Mouse (Mus musculus): ENCODE data around the gene Gm9999.
"Not testable (repeated sequence)": the region's sequence is repeated elsewhere in the genome, so short reads cannot be mapped to it uniquely, and the experiment has no call there.

Gene Gm9999

GRCm38 (mm10) chr7:46983280-46983679, at the start of gene Gm9999:
Gm9999 (plus strand) TSS chr7:46983580.
- DNase-seq (ENCODE audit: low spot score) = no peak

GRCm38 (mm10) chr7:46934788-46935187, 48.6 kb upstream of the Gm9999 start:
- DNase-seq (ENCODE audit: low spot score) = no peak

GRCm38 (mm10) chr7:46935847-46936246, 47.5 kb upstream of the Gm9999 start:
- peak; percentile 29 for DNase-seq (ENCODE audit: low spot score)

GRCm38 (mm10) chr7:46957831-46958691, 25.3 kb upstream of the Gm9999 start, which contains the start of gene Uevld:
Uevld (minus strand) TSS chr7:46958527.
- peak; percentile 73 for DNase-seq (ENCODE audit: low spot score)

GRCm38 (mm10) chr7:46958853-46959252, 24.5 kb upstream of the Gm9999 start:
- DNase-seq (ENCODE audit: low spot score) = no peak

GRCm38 (mm10) chr7:46960991-46961390, 22.4 kb upstream of the Gm9999 start:
- no peak for DNase-seq (ENCODE audit: low spot score)

- peak; percentile 78 for DNase-seq (ENCODE audit: low spot score)
Measured at GRCm38 (mm10) chr7:46962132-46962531, 21.2 kb upstream of the Gm9999 start.

- peak; percentile 78 for DNase-seq (ENCODE audit: low spot score)
Measured at GRCm38 (mm10) chr7:46962806-46963618, 20.4 kb upstream of the Gm9999 start.

GRCm38 (mm10) chr7:46964070-46964469, 19.3 kb upstream of the Gm9999 start:
- no peak for DNase-seq (ENCODE audit: low spot score)

- DNase-seq (ENCODE audit: low spot score) = no peak
Measured at GRCm38 (mm10) chr7:46969898-46970297, 13.5 kb upstream of the Gm9999 start.

GRCm38 (mm10) chr7:46974648-46975047, 8.7 kb upstream of the Gm9999 start:
- no peak for DNase-seq (ENCODE audit: low spot score)

- no peak for DNase-seq (ENCODE audit: low spot score)
Measured at GRCm38 (mm10) chr7:46975456-46975855, 7.9 kb upstream of the Gm9999 start.

GRCm38 (mm10) chr7:46985718-46986505, 2.5 kb downstream of the Gm9999 start:
- DNase-seq (ENCODE audit: low spot score) = peak; percentile 70

- no peak for DNase-seq (ENCODE audit: low spot score)
Measured at GRCm38 (mm10) chr7:46986646-46987045, 3.3 kb downstream of the Gm9999 start.

- DNase-seq (ENCODE audit: low spot score) = peak; percentile 31
Measured at GRCm38 (mm10) chr7:46987073-46987472, 3.7 kb downstream of the Gm9999 start.

- DNase-seq (ENCODE audit: low spot score) = not testable (repeated sequence)
Measured at GRCm38 (mm10) chr7:46989387-46989786, 6.0 kb downstream of the Gm9999 start.

GRCm38 (mm10) chr7:46993079-46993478, 9.7 kb downstream of the Gm9999 start:
- DNase-seq (ENCODE audit: low spot score) = no peak

- no peak for DNase-seq (ENCODE audit: low spot score)
Measured at GRCm38 (mm10) chr7:46995558-46995957, 12.2 kb downstream of the Gm9999 start.

- DNase-seq (ENCODE audit: low spot score) = no peak
Measured at GRCm38 (mm10) chr7:46997008-46997407, 13.6 kb downstream of the Gm9999 start.

GRCm38 (mm10) chr7:46997644-46998395, 14.4 kb downstream of the Gm9999 start:
- no peak for DNase-seq (ENCODE audit: low spot score)

- no peak for DNase-seq (ENCODE audit: low spot score)
Measured at GRCm38 (mm10) chr7:46998942-46999341, 15.6 kb downstream of the Gm9999 start.
